Mouse (Mus musculus) heart, embryonic 14.5 days (tissue): ENCODE data around the gene Optc. TPM values are rescaled to one million over a fixed set of nuclear protein-coding genes. Genes with fewer than 3 reads are reported as not detected.
A peak's percentile ranks its signal among the peaks of the same experiment; 100 is the strongest.

Experiments used
- ATAC-seq: fragments of 200-750 bp; cut with Nextera tagmentation; 2 replicates; pipeline ENCODE4 v1.8.0; 2017; ENCODE audit warnings: low read depth, moderate TSS enrichment; ENCODE audit not compliant: insufficient number of reproducible peaks, insufficient read depth, low FRiP score
- H3K27ac ChIP-seq, 2 experiments: fragments of 200-500 bp in 1 of 2; fragments of 300-500 bp in 1 of 2; sonication (generic) in 1 of 2; replicated peaks in 1 of 2; 2 replicates each; pipeline ENCODE4 v1.5.1; 2012 to 2014; ENCODE audit warnings: low read depth in 2 of 2, low read length in 2 of 2, control low read depth in 1 of 2, mild to moderate bottlenecking in 1 of 2, mixed read lengths in 1 of 2; ENCODE audit not compliant: control insufficient read depth in 1 of 2, insufficient read depth in 1 of 2
- H3K27me3 ChIP-seq: fragments of 300-500 bp; sonication (generic); 2 replicates; pipeline ENCODE4 v1.6.1; 2014; ENCODE audit warnings: mild to moderate bottlenecking, low read length, control low read depth; ENCODE audit not compliant: control insufficient read depth, insufficient read depth
- H3K36me3 ChIP-seq: fragments of 300-500 bp; sonication (generic); 2 replicates; pipeline ENCODE4 v1.6.1; 2014; ENCODE audit warnings: mild to moderate bottlenecking, control low read depth, low read length, mixed read lengths; ENCODE audit not compliant: control insufficient read depth, insufficient read depth
- H3K4me1 ChIP-seq, 2 experiments: fragments of 200-500 bp in 1 of 2; fragments of 300-500 bp in 1 of 2; sonication (generic) in 1 of 2; 2 replicates each; pipeline ENCODE4 v1.6.1; 2012 to 2014; ENCODE audit warnings: low read length in 2 of 2, control low read depth in 1 of 2, mixed read lengths in 1 of 2; ENCODE audit not compliant: control insufficient read depth in 2 of 2, insufficient read depth in 2 of 2
- H3K4me2 ChIP-seq: fragments of 300-500 bp; sonication (generic); 2 replicates; pipeline ENCODE4 v1.6.1; 2014; ENCODE audit warnings: mild to moderate bottlenecking, low read length
- H3K4me3 ChIP-seq, 2 experiments: fragments of 200-500 bp in 1 of 2; fragments of 300-500 bp in 1 of 2; sonication (generic) in 1 of 2; 2 replicates each; pipeline ENCODE4 v1.5.1; 2012 to 2014; ENCODE audit warnings: low read length in 2 of 2, mild to moderate bottlenecking in 2 of 2, control low read depth in 1 of 2, low read depth in 1 of 2, moderate library complexity in 1 of 2; ENCODE audit not compliant: control insufficient read depth in 1 of 2, insufficient read depth in 1 of 2
- H3K9ac ChIP-seq: fragments of 300-500 bp; sonication (generic); 2 replicates; pipeline ENCODE4 v1.6.1; 2014; ENCODE audit warnings: mild to moderate bottlenecking, low read length
- H3K9me3 ChIP-seq: fragments of 300-500 bp; sonication (generic); 2 replicates; pipeline ENCODE4 v1.6.1; 2016; ENCODE audit warnings: low read length, control low read depth; ENCODE audit not compliant: control insufficient read depth
- WGBS: fragments of 180-500 bp; shearing (Covaris S2); extraction: QIAGEN DNeasy Blood & Tissue Kit; methylation state at CpG from one replicate; pipeline ENCODE4 v1.1.7; 2014; 5-methylcytosine and 5-hydroxymethylcytosine counted together
- polyA plus RNA-seq: library from polyadenylated mRNA; unstranded; fragments of >200 nt; fragmentation: Nextera tagmentation; extraction: Ambion mirVana; gene quantifications from 2 replicates; pipeline ENCODE4 v1.2.1, GENCODE M21; 2014

The Optc gene
- 0.40 and 0.47 TPM in 2 replicates for polyA plus RNA-seq

DNA sequence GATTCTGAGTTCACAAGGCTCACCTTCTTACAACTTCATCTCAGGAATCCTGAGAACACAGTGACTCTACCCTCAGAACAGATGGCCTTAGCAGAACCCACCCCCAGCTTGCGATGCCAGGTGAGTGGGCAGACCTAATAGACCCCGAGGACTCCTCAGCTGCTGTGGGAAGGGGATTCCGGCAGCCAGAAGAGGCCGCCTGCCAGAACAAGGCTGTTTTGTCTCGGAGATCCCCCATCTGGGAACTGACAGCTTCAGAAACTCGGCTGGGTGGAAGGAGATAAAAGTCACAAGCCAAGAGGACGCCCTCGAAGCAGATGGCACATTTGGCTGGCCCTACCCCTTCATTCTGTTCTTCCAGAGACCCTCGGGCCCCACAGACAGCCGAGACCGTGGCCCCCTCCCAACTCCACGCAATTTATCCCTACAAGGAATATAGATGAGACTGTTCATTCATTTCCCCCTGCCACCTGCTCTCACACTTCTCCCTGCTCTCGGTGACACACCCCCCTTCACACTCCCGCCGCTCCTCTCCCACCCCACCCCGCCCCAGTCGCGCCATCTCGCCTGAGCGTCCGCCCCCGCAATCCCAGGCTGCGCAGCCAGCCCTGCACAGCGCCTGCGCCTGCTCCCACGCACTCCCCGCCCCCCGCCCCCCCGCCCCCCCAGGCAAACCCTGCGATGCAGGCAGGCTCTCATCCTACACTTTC is at the start of gene Optc:
Gene Optc, minus strand, starts transcription at position 51 of the 710 bp plus-strand sequence.
- Histone ChIP-seq H3K4me3 (peak within 1 kb of the TSS; percentile 39 to 42), H3K27me3 (0 out of 2 replicates have a peak, but pooled peaks cover 3% of the 10 kb centered on the region), H3K4me1 (peaks cover 15 to 18% of the 10 kb centered on the region in 2 experiments), H3K4me2 (peak within 1 kb of the TSS; percentile 94), H3K9me3 (no peaks in the 10 kb centered on the region), H3K9ac (peak within 1 kb of the TSS; percentile 76), H3K36me3 (no peaks in the 10 kb centered on the region), H3K27ac (peak within 1 kb of the TSS in 1 of 2 experiments; percentile 52; a peak in 1 of 4 replicates)
- 5% methylated on average over 30 of the region's 30 CpGs for WGBS
- peak; percentile 64; the same call in 1 of the 2 replicates for ATAC-seq

DNA sequence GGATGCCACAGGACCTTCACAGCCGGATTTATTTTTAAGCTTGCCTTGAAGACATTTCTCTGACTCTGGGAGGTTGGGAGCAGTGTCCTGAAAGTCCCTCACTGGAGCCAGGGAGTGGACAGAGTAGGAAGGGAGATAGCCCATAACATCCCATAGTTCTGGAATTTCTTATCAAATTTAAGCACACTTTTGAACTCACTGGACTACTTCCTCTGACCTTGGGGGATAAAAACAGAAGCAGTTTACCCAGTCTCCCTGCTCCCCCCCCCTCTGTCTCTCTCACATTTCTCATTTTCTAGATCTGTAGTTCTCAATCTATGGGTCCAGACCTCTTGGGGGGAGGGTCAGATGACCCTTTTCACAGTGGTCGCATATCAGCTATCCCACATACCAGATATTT is 46.2 kb upstream of the Optc start:
- Histone ChIP-seq H3K4me2 (no peak overlapping the region), H3K36me3 (no peaks in the 10 kb centered on the region), H3K4me1 (peaks cover 20 to 22% of the 10 kb centered on the region in 2 experiments), H3K27ac (peak overlapping the region in 1 of 2 experiments; percentile 7; a peak in 1 of 4 replicates), H3K9ac (no peak overlapping the region), H3K4me3 (no peak overlapping the region), H3K9me3 (no peaks in the 10 kb centered on the region), H3K27me3 (no peaks in the 10 kb centered on the region)
- peak; percentile 7; the same call in 1 of the 2 replicates for ATAC-seq
- WGBS = 23% methylated on average over 2 of the region's 2 CpGs

GRCm38 (mm10) chr1:133953261-133953742 is 45.5 kb upstream of the Optc start:
- no peak for ATAC-seq
- H3K36me3 ChIP-seq = no peaks in the 10 kb centered on the region
- 42% methylated on average over 9 of the region's 9 CpGs for WGBS
- no peak overlapping the region for H3K4me3 ChIP-seq
- H3K9ac ChIP-seq = no peak overlapping the region
- 0 out of 4 replicates have a peak overlapping the region, but pooled peaks of 1 of the 2 experiments have one; percentile 7 for H3K27ac ChIP-seq
- H3K4me2 ChIP-seq = no peak overlapping the region
- no peaks in the 10 kb centered on the region for H3K9me3 ChIP-seq
- peaks cover 20 to 22% of the 10 kb centered on the region in 2 experiments for H3K4me1 ChIP-seq
- H3K27me3 ChIP-seq = no peaks in the 10 kb centered on the region

GRCm38 (mm10) chr1:133951598-133951997 is 43.8 kb upstream of the Optc start:
- ATAC-seq = no peak
- 45% methylated on average over 6 of the region's 6 CpGs for WGBS
- H3K4me2 ChIP-seq = no peak overlapping the region
- peaks cover 20 to 22% of the 10 kb centered on the region in 2 experiments for H3K4me1 ChIP-seq
- H3K9ac ChIP-seq = no peak overlapping the region
- no peaks in the 10 kb centered on the region for H3K9me3 ChIP-seq
- H3K36me3 ChIP-seq = no peaks in the 10 kb centered on the region
- H3K27me3 ChIP-seq = no peaks in the 10 kb centered on the region
- no peak overlapping the region for H3K4me3 ChIP-seq
- H3K27ac ChIP-seq = no peak overlapping the region

DNA sequence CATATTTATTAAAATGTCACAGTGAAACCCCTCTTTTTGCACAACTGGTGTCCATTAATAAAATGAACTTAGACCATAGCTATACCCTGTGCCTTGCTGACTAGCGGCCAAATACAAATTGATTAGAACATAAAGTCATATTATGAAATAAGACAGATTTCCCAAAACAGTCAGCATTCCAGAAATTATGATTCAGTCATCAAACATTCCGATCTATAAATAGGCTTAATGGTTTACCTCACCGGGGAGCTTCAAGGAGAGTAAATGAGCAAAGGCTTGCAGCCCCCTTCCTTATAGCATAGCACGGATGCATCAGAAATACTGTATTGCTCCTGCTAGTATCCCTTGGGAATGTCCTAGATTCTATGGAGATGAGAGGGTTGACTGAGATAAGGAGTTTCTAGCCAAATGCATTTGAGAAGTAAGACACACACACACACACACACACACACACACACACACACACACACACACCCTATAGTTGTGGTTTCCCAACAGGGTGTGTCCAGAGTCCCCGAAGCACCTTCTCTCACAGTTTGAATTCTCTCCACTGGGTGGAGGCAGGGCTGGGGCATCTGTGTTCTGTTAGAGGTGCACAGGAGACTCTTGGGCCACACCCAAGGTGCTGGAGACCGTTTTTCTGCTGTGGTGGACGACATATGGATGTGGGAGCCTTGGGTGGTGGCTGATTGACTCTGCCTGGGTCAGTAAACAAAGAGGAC is 42.4 kb upstream of the Optc start:
- no peak overlapping the region for H3K4me2 ChIP-seq
- WGBS = 55% methylated on average over 7 of the region's 7 CpGs
- no peak for ATAC-seq
- no peak overlapping the region for H3K27ac ChIP-seq
- no peak overlapping the region for H3K9ac ChIP-seq
- H3K4me3 ChIP-seq = no peak overlapping the region
- H3K27me3 ChIP-seq = no peaks in the 10 kb centered on the region
- no peaks in the 10 kb centered on the region for H3K9me3 ChIP-seq
- H3K4me1 ChIP-seq = peaks cover 19 to 20% of the 10 kb centered on the region in 2 experiments
- no peaks in the 10 kb centered on the region for H3K36me3 ChIP-seq

GRCm38 (mm10) chr1:133945106-133945505 is 37.3 kb upstream of the Optc start:
- Histone ChIP-seq H3K9me3 (0 out of 2 replicates have a peak, but pooled peaks cover 3% of the 10 kb centered on the region), H3K4me3 (no peak overlapping the region), H3K4me1 (peaks cover 0 to 2% of the 10 kb centered on the region in 2 experiments; a peak in 1 of 4 replicates), H3K9ac (no peak overlapping the region), H3K27ac (no peak overlapping the region), H3K36me3 (no peaks in the 10 kb centered on the region), H3K4me2 (no peak overlapping the region), H3K27me3 (no peaks in the 10 kb centered on the region)
- WGBS = 91% methylated on average over 3 of the region's 3 CpGs
- no peak for ATAC-seq

GRCm38 (mm10) chr1:133941904-133942303 is 34.1 kb upstream of the Optc start:
- 84% methylated on average over 3 of the region's 3 CpGs for WGBS
- 0 out of 2 replicates have a peak, but pooled peaks cover 3% of the 10 kb centered on the region for H3K9me3 ChIP-seq
- ATAC-seq = no peak

More at GRCm38 (mm10) chr1:133941904-133942303, 34.1 kb upstream of the Optc start:
- Histone ChIP-seq H3K36me3 (no peaks in the 10 kb centered on the region), H3K4me1 (peaks cover 0 to 2% of the 10 kb centered on the region in 2 experiments; a peak in 1 of 4 replicates), H3K27me3 (no peaks in the 10 kb centered on the region), H3K9ac (no peak overlapping the region), H3K27ac (no peak overlapping the region), H3K4me3 (no peak overlapping the region), H3K4me2 (no peak overlapping the region)
